Mouse (Mus musculus) midbrain, postnatal 0 days (tissue): Measurements from ENCODE around the gene Prrc2b. TPM values are rescaled to one million over a fixed set of nuclear protein-coding genes. Genes with fewer than 3 reads are reported as not detected.

Source experiments
- ATAC-seq: fragments of 200-750 bp; cut with Nextera tagmentation; 2 replicates; pipeline ENCODE4 v1.8.0; 2017; ENCODE audit warnings: moderate number of reproducible peaks, mild to moderate bottlenecking, moderate TSS enrichment, moderate library complexity; ENCODE audit not compliant: low FRiP score
- DNase-seq: peaks from one replicate; pipeline ENCODE4 v3.0.0-alpha.2; 2015; ENCODE audit warnings: low spot score
- H3K27ac ChIP-seq: fragments of 300-500 bp; sonication (generic); 2 replicates; pipeline ENCODE4 v1.5.1; 2014; ENCODE audit warnings: low read depth, mild to moderate bottlenecking, low read length, mixed read lengths
- H3K27me3 ChIP-seq: fragments of 300-500 bp; sonication (generic); 2 replicates; pipeline ENCODE4 v1.6.1; 2014; ENCODE audit warnings: low read length, control low read depth, mixed read lengths; ENCODE audit not compliant: insufficient read depth
- H3K36me3 ChIP-seq: fragments of 300-500 bp; sonication (generic); 2 replicates; pipeline ENCODE4 v1.6.1; 2014; ENCODE audit warnings: low read length, control low read depth, mixed read lengths; ENCODE audit not compliant: insufficient read depth
- H3K4me1 ChIP-seq: fragments of 300-500 bp; sonication (generic); 2 replicates; pipeline ENCODE4 v1.6.1; 2014; ENCODE audit warnings: mild to moderate bottlenecking, control low read depth, antibody characterized with exemption, low read length, mixed read lengths; ENCODE audit not compliant: insufficient read depth
- H3K4me2 ChIP-seq: fragments of 300-500 bp; sonication (generic); 2 replicates; pipeline ENCODE4 v1.6.1; 2014; ENCODE audit warnings: low read depth, mild to moderate bottlenecking, low read length, mixed read lengths; ENCODE audit not compliant: poor library complexity, severe bottlenecking
- H3K4me3 ChIP-seq: fragments of 300-500 bp; sonication (generic); 2 replicates; pipeline ENCODE4 v1.5.1; 2014; ENCODE audit warnings: low read depth, mild to moderate bottlenecking, low read length, moderate library complexity
- H3K9ac ChIP-seq: fragments of 300-500 bp; sonication (generic); replicated peaks from 2 replicates; pipeline ENCODE4 v1.6.1; 2014; ENCODE audit warnings: mild to moderate bottlenecking, low read length, moderate library complexity, mixed read lengths; ENCODE audit not compliant: poor library complexity, severe bottlenecking
- H3K9me3 ChIP-seq: fragments of 300-500 bp; sonication (generic); 2 replicates; pipeline ENCODE4 v1.6.1; 2016; ENCODE audit warnings: low read length, control low read depth
- CTCF ChIP-seq: IDR thresholded peaks from 2 replicates; pipeline ENCODE4 v1.5.1; 2016; ENCODE audit warnings: antibody characterized with exemption, mild to moderate bottlenecking
- WGBS: fragments of 180-500 bp; shearing (Covaris S2); extraction: QIAGEN DNeasy Blood & Tissue Kit; methylation state at CpG from one replicate; pipeline ENCODE4 v1.1.7; 2014; 5-methylcytosine and 5-hydroxymethylcytosine counted together
- polyA plus RNA-seq: library from polyadenylated mRNA; unstranded; fragments of >200 nt; fragmentation: Nextera tagmentation; extraction: Ambion mirVana; gene quantifications from 2 replicates; pipeline ENCODE4 v1.2.1, GENCODE M21; 2015
- total RNA-seq: library from RNA; depleted of rRNA; stranded (reverse); fragments of >200 nt; gene quantifications from 2 replicates; pipeline ENCODE4 v1.2.3, GENCODE M21; 2014

Prrc2b gene
- total and polyA plus RNA-seq, 2 experiments from 2014 or later = 65.9 to 164 TPM

DNA sequence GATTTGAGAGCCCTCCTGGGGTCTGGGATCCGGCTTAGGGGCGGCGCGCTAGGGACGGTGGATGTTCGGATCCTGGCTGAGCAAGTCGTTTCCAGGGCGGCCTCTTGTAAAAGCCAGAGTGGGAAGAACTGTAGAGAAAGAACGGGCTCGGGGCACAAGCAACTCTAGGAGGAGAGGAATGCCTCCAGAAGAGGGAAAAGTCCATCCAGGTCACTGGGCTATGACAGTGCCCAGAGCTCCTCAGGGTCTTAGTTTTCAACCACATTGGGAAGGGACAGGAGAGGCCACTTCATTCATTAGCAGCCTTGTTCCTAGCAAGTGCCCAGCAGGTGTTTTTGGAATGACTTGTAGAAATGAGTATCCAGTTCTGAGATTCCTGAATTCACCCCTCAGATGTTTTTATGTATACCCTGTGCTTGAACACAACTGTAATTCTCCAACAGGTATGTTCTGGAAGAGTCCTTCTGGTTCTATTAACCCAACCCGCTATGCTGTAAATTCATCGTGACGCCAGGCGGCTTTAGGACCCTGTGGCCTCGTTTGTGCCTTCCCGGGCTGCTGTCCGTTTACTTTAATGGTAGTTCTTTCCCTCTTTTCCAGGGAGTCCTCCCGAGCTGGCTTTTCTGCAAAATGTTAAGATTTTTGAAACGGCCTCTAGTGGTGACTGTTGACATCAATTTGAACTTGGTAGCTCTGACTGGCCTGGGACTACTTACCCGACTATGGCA is 86.0 kb downstream of the Prrc2b start:
- Histone ChIP-seq H3K4me2 (peak overlapping the region; percentile 79), H3K27ac (peak overlapping the region; percentile 75), H3K4me3 (peak overlapping the region; percentile 56), H3K27me3 (no peaks in the 10 kb centered on the region), H3K9me3 (no peaks in the 10 kb centered on the region), H3K4me1 (peaks cover 6% of the 10 kb centered on the region; the same call in 1 of the 2 replicates), H3K9ac (peak overlapping the region; percentile 80), H3K36me3 (peaks cover 30% of the 10 kb centered on the region)
- TF ChIP-seq CTCF = peak; percentile 67
- DNase-seq (peak; percentile 74), ATAC-seq (peak; percentile 57; the same call in 1 of the 2 replicates)
- WGBS = under 1% methylated on average over 20 of the region's 20 CpGs

DNA sequence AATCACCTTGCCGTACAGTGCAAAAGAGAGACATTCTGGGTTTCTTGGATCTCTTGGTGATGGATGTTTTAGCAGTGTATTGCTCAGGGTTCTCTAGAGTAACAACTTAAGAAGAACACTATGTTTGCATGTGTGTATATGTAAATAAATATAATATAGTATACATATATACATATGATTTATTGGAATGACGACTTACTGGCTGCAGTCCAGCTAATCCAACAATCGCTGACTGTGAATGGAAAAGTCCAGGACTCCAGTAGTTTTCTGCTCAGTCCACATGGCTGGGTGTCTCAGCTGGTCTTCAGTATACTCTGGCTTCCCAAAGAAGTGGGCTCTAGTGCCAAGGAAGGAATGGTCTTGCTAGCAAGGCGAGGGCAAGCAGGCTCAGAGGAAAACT is 86.7 kb downstream of the Prrc2b start:
- Histone ChIP-seq H3K27ac (no peak overlapping the region), H3K4me3 (peak overlapping the region; percentile 56), H3K36me3 (peaks cover 30% of the 10 kb centered on the region), H3K4me2 (peak overlapping the region; percentile 79), H3K9ac (peak overlapping the region; percentile 80), H3K9me3 (no peaks in the 10 kb centered on the region), H3K27me3 (no peaks in the 10 kb centered on the region), H3K4me1 (peaks cover 6% of the 10 kb centered on the region; the same call in 1 of the 2 replicates)
- TF ChIP-seq CTCF = no peak
- no peak for ATAC-seq
- whole genome bisulfite sequencing = 42% methylated on average over 4 of the region's 4 CpGs
- DNase-seq = no peak

DNA sequence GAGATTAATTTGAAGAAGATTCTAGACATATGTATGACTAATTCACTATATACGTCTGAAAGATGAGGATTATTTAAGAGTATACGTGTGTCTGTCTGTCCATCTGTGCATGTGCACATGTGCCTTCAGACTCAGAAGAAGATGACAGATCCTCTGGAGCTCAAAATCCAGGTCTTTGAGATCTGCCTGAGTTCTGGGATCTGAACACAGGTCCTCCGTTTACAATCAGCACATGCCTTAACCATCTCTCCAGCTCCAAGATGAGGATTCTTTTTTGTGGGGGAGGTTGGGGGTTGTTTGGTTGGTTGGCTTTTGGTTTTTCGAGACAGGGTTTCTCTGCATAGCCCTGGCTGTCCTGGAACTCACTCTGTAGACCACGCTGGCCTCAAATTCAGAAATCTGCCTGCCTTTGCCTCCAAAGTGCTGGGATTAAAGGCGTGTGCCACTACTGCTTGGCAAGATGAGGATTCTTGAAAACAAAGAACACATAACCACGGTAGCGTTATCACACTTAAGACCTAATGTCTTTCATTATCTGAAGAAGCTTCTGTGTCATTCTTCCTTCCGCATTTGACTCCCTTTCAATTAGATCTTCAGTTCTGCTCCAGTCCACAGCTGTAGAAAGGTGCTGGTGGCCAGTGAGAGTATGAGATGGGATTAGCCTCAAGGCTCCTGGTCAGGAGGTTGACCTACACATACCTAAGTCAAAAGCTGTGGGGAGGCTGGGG is 88.0 kb downstream of the Prrc2b start:
- Histone ChIP-seq H3K27me3 (no peaks in the 10 kb centered on the region), H3K27ac (no peak overlapping the region), H3K4me3 (no peak overlapping the region), H3K36me3 (peaks cover 32% of the 10 kb centered on the region), H3K9me3 (no peaks in the 10 kb centered on the region), H3K4me1 (peaks cover 6% of the 10 kb centered on the region; the same call in 1 of the 2 replicates), H3K4me2 (no peak overlapping the region), H3K9ac (no peak overlapping the region)
- no peak for TF ChIP-seq CTCF
- 92% methylated on average over 9 of the region's 9 CpGs for whole genome bisulfite sequencing
- DNase-seq = no peak
- no peak for ATAC-seq

DNA sequence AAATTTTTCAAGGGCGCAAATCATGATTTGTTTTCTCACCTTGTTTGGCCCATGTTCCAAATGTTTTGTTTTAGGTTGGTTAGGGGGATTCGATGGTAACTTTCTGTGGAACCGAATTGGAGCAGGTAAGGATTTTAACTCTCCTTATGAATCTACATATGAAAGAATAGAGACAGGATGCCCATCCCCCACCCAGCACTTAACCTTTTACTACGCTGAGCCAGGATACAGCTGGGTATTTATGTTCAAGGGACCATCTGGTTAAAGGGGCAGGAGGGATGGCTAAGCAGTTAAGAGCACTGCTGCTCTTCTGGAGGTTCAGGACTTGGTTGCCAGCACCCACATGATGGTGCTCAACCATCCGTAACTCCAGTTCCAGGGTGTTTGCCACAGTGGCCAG is 89.7 kb downstream of the Prrc2b start:
- Histone ChIP-seq H3K9me3 (no peaks in the 10 kb centered on the region), H3K27ac (no peak overlapping the region), H3K4me2 (no peak overlapping the region), H3K27me3 (no peaks in the 10 kb centered on the region), H3K36me3 (peaks cover 44% of the 10 kb centered on the region), H3K4me3 (no peak overlapping the region), H3K4me1 (peaks cover under 1% of the 10 kb centered on the region; the same call in 1 of the 2 replicates), H3K9ac (no peak overlapping the region)
- ATAC-seq = no peak
- whole genome bisulfite sequencing = 83% methylated on average over 5 of the region's 5 CpGs
- no peak for TF ChIP-seq CTCF
- DNase-seq = no peak

DNA sequence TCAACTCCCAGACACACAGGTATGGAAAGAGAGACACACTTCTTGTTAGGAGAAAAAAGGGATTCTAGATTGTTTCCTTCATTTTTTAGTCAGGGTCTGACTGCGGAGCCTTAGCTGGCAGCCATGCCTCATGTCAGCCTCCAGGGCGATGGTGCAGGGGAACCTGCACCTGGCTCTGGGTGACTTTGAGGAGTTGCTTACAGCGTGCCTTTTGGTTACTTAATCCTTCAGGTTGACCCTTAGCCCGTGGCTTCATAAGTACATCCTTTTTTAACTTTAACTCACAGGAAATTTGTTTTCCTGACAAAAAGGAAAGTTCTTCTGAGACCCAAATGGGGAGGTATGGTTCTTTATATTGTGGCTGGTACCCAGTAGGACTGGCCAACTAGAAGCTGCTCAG is 92.1 kb downstream of the Prrc2b start:
- Histone ChIP-seq H3K4me1 (no peaks in the 10 kb centered on the region), H3K36me3 (peaks cover 65% of the 10 kb centered on the region), H3K27ac (no peak overlapping the region), H3K9ac (no peak overlapping the region), H3K9me3 (no peaks in the 10 kb centered on the region), H3K4me3 (no peak overlapping the region), H3K4me2 (no peak overlapping the region), H3K27me3 (no peaks in the 10 kb centered on the region)
- 97% methylated on average over 4 of the region's 4 CpGs for WGBS
- ATAC-seq (no peak), DNase-seq (no peak)
- no peak for TF ChIP-seq CTCF

DNA sequence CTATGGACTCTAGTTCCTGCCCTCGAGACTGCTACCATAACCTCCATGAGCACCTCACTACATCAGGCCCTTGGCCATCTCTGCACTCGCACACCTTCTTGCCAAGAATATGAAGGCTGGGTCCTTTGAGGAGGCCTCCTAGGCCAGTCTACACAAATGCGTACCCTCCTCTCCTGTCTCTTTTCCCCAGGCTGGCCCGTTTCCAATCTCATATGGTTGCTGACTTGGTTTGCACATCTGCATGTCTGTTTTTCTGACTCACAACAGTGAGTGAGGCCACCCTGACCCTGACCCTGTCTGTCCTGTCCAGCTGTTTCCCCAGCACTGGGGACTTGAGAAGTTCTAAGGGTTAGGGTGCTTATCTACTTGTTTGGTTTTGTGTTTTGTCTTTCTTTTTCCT is 95.9 kb downstream of the Prrc2b start:
- H3K27me3 ChIP-seq = no peaks in the 10 kb centered on the region
- no peak for DNase-seq
- no peak for ATAC-seq
- TF ChIP-seq CTCF = no peak
- H3K4me3 ChIP-seq = no peak overlapping the region
- H3K36me3 ChIP-seq = peaks cover 81% of the 10 kb centered on the region
- no peak overlapping the region for H3K4me2 ChIP-seq
- no peak overlapping the region for H3K9ac ChIP-seq
- no peaks in the 10 kb centered on the region for H3K4me1 ChIP-seq
- H3K9me3 ChIP-seq = no peaks in the 10 kb centered on the region
- WGBS = 78% methylated on average over 4 of the region's 4 CpGs
- no peak overlapping the region for H3K27ac ChIP-seq
